Mouse (Mus musculus): ENCODE measurements around the gene Col13a1.

Col13a1 gene

GRCm38 (mm10) chr10:61811987-61812386 lies 166.9 kb downstream of the Col13a1 start:
- in situ Hi-C loops (cut with MboI; ENCODE audit: low pct_unique_long_range_greater_than_20kb in 1 of 2, low sequenced_read_pairs in 2 of 2, unreplicated experiment in 1 of 2) = no loop called here

- in situ Hi-C loops (cut with MboI; ENCODE audit: low pct_unique_long_range_greater_than_20kb in 1 of 2, low sequenced_read_pairs in 2 of 2, unreplicated experiment in 1 of 2) = no loop called here
Observed at GRCm38 (mm10) chr10:61798133-61798576, 180.8 kb downstream of the Col13a1 start.

- in situ Hi-C loops (cut with MboI; ENCODE audit: low pct_unique_long_range_greater_than_20kb in 1 of 2, low sequenced_read_pairs in 2 of 2, unreplicated experiment in 1 of 2) = no loop called here
Observed at GRCm38 (mm10) chr10:61795458-61795857, 183.4 kb downstream of the Col13a1 start.

- in situ Hi-C loops (cut with MboI; ENCODE audit: low pct_unique_long_range_greater_than_20kb in 1 of 2, low sequenced_read_pairs in 2 of 2, unreplicated experiment in 1 of 2) = no loop called here
Observed at GRCm38 (mm10) chr10:61794971-61795370, 183.9 kb downstream of the Col13a1 start.

- in situ Hi-C loops (cut with MboI; ENCODE audit: low pct_unique_long_range_greater_than_20kb in 1 of 2, low sequenced_read_pairs in 2 of 2, unreplicated experiment in 1 of 2) = no loop called here
Observed at GRCm38 (mm10) chr10:61793015-61793414, 185.9 kb downstream of the Col13a1 start.

GRCm38 (mm10) chr10:61788499-61788898 lies 190.4 kb downstream of the Col13a1 start:
- in situ Hi-C loops (cut with MboI; ENCODE audit: low pct_unique_long_range_greater_than_20kb in 1 of 2, low sequenced_read_pairs in 2 of 2, unreplicated experiment in 1 of 2) = no loop called here

All from mouse embryonic stem cell (cell line).